Mouse (Mus musculus): ENCODE data around the gene Arhgef3.
A peak's percentile ranks its signal among the peaks of the same experiment; 100 is the strongest.

Gene Arhgef3

DNA sequence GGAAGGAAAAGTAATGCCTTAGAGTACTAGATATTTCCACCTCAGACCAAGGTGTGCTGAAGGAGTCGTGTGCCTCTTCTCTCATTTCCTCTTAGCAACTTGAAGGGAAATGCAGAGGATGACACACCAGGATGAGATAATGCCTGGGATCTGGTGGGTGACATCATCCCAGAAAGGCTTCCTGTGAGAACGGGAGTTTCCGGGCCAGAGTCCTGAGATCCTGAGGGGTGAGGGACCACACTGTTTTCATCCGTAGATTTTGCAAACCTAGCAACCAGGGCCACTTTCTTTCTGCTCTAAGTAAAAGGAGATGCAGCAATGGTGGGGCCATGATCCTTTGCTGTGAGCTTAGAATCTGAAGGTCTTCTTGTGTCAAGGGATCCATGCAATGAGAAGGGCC, 185.0 kb downstream of the Arhgef3 start:
- peak; percentile 39 to 69 for DNase-seq (ENCODE audit: inconsistent age in 2 of 2, low spot score in 1 of 2)

DNA sequence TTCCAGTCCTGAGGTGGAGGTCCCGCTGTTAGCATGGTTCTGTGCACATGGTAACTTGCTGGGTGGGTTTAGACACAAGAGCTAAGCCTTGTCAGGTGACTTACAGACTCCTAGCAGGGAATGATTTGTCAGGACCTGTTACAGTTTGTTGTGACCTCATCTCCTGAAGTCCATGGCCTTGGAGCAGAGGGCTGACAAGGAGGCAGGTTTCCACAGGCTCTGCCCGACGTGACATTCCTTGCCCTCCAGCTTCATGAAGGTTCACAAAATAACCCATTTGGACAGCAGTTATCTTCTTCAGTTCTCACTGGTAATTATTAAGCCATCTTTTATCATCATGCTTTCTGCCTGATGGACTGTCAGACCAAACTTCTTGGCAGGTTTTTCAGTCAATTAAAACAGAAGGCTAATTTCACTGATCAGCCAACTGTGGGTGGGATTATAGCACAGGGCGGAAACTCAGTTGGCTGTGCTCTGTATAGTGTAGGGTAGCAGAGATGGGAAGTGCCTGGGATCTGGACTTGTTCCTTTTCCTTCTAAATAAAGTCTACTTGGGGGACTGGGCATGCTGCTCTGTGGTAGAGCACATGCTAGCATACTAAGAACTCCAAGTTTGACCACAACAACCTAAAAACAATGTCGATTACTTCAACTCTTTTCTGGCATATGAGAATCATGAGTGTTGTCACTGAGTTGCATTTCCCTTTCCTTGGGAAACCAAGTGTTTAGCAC, 187.2 kb downstream of the Arhgef3 start:
- DNase-seq (ENCODE audit: inconsistent age in 2 of 2, low spot score in 1 of 2): peak in 1 of 2 experiments; percentile 65

- DNase-seq (ENCODE audit: inconsistent age in 2 of 2, low spot score in 1 of 2): no peak
These were observed 188.6 kb downstream of the Arhgef3 start for GRCm38 (mm10) chr14:27303294-27303693.

GRCm38 (mm10) chr14:27304408-27304807, 189.7 kb downstream of the Arhgef3 start:
- no peak for DNase-seq (ENCODE audit: inconsistent age in 2 of 2, low spot score in 1 of 2)

DNA sequence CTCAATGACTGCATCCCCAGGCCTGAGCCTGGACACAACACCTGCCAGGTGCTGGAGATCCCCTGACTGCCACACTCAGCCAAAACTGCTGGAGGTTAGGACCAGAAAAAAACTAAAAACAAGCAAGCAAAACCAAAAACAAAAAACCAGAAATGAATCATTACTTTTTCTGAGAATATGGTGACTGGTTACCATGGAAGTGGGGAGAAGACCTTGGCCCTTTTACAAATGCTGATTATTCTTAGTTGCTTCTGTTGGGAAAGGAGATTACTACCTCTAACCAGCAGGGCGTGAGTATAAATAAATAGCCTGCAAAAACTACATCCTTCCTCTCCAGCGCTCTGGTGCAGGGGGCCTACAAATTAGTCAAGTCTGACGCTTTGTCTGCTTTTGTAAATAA, 194.1 kb downstream of the Arhgef3 start:
- DNase-seq (ENCODE audit: inconsistent age in 2 of 2, low spot score in 1 of 2): peak in 1 of 2 experiments; percentile 82

DNA sequence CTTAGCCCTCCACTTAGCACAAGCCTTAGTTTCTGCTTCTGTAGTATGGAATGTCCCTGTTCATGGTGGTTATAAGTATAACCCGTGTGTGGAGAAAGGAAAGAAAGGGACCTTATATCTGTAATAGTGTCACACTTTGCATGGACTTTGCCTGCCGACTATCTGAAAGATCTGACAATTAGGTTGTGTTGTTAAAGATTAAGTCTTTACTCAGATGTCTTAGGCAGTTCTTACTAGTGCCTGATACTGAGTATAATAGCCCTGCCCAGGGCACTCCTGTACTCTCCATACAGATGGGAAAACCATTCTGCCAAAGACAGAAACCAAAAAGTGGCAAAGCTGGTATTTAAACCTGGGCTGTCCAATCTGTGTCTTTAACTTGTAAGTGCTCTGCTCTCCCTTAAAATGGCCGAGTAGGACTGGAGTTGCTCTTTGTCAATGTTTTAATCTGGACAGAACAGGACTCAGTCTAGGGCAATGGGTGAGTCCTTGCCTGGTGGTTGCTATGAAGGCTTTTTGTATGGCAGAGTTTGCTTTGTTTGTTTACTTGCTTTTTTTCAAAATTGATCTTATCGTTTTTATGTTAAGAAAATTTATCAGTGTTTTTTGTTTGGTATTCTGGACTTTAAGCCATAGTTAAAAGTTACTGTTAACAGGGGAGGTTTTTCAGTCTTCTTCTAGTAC, 196.0 kb downstream of the Arhgef3 start:
- no peak for DNase-seq (ENCODE audit: inconsistent age in 2 of 2, low spot score in 1 of 2)

GRCm38 (mm10) chr14:27312380-27312779, 197.7 kb downstream of the Arhgef3 start:
- no peak for DNase-seq (ENCODE audit: inconsistent age in 2 of 2, low spot score in 1 of 2)

GRCm38 (mm10) chr14:27315737-27316136, 201.0 kb downstream of the Arhgef3 start:
- DNase-seq (ENCODE audit: inconsistent age in 2 of 2, low spot score in 1 of 2): no peak

DNA sequence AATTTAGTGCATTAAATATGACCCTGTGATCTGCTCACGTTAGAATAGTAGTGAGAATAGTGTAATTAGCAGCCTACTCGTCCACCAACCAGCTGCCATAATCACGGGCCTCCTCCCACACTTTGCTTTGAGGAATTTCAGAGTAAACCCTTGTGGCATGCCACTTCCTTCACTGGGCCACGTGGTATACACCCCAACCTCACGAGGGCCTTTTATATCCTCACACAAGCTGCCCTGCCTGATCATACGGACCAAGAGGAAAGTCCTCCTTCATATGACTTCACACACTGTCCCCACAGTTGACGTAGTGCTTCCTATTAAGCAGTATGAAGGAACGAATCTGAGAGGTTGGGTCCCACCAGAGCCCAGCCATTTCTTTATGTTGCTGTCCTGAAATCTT, 202.4 kb downstream of the Arhgef3 start:
- no peak for DNase-seq (ENCODE audit: inconsistent age in 2 of 2, low spot score in 1 of 2)

GRCm38 (mm10) chr14:27319386-27319785, 204.7 kb downstream of the Arhgef3 start:
- no peak for DNase-seq (ENCODE audit: inconsistent age in 2 of 2, low spot score in 1 of 2)

GRCm38 (mm10) chr14:27322041-27322440, 207.3 kb downstream of the Arhgef3 start:
- no peak for DNase-seq (ENCODE audit: inconsistent age in 2 of 2, low spot score in 1 of 2)

DNA sequence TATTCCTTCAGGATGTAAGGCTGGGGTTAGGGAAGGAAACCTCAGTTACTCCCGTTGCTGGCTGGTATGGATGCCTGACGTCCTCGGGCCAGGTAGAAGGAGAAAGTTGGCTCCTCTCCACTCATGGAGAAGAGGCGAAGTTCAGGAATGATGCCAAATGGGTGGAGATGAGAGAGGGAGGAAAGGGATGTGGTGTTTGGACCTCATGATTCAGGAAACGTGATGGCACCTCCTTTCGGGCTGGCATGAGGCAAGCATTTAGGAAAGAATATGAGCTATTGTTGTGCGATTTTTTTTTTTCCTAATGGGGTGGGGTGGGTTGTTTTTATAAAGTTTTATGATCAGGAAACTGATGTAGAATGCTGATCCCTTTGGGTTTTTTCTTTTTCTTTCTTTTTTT, 210.0 kb downstream of the Arhgef3 start:
- DNase-seq (ENCODE audit: inconsistent age in 2 of 2, low spot score in 1 of 2): no peak

DNA sequence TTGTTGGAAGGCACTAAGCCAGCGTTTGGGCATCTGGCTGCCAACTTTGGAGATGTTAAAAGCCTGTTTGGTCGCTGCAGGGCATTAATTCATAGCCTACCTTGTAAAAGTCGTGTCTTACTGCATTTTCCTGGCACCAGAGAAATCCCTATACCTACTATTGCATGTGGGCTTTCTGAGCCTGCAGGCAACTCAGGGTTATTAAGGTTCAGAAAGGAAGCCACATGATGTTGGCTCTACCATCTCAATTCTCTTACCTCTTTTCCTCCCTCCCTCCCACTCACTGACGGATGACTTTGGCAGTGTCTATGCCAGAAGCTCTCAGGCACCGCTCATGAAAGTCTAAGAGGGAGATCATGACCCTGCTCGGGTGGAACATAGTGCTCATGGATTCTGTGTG, 210.8 kb downstream of the Arhgef3 start:
- DNase-seq (ENCODE audit: inconsistent age in 2 of 2, low spot score in 1 of 2): no peak

DNA sequence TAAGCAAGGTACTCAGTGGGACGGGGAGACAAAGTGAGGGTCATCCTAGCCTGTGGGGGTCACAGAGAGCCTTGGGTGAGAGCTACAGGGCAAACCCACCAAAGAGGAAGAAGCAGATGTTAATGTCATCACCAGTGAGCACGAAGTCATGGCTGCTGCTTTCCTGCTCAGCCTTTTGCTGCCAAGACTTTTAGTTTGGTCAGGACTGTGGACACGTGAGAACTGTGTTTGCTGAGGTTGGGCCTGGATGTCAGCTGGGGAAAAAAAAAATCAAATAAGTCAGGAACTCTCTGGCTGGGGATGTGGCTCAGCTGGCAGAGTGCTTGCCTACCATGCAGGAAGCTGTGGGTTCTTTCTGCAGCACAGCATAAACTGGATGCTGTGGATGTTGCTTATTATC, 213.2 kb downstream of the Arhgef3 start:
- no peak for DNase-seq (ENCODE audit: inconsistent age in 2 of 2, low spot score in 1 of 2)

DNA sequence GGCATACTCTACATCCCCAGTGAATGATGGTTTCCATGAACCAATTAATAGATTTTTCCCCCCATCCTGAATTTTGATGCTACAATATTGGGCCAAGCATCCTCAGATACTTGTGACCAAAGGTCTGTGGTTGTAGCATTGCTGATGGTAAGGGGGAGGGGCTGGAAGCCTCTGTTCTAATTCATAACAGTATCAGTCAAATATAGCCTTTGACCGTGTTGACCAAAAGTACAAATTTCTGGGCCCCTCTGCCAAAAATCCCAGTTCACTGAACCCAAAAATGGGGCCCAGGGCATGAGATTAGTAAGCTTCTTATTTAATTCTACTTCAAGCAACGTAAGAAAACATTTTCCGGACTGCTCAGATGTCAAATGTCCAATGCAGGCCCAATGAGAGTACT, 214.3 kb downstream of the Arhgef3 start:
- DNase-seq (ENCODE audit: inconsistent age in 2 of 2, low spot score in 1 of 2): no peak

DNA sequence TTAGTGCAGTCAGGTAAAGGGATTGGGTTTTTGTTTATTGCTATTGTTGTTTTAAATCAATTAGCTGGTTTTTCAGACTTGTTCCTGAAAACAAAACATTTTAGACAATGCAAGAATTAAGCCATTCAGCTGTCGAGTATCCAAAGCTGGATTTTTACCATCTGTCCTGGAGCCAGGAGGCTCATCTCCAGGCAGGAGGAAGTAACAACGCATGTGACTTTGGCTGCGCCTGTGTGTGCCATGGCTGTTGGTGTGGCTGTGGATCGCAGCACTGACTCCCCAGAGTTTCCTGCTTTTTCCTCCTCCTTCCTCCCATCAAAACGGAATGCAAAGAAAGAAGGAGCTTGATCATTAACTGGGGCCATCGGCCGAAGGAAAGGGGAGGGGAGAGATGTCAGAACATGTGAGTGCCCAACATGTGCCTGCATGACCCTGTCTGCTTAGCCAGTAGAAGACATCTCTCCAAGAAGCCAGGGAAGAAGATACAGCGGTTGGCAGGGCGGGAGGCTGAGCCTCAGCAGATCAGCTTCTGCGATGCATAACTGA, 216.9 kb downstream of the Arhgef3 start:
- DNase-seq (ENCODE audit: inconsistent age in 2 of 2, low spot score in 1 of 2): no peak

GRCm38 (mm10) chr14:27332359-27332987, 217.8 kb downstream of the Arhgef3 start:
- no peak for DNase-seq (ENCODE audit: inconsistent age in 2 of 2, low spot score in 1 of 2)

- peak; percentile 86 to 96 for DNase-seq (ENCODE audit: inconsistent age in 2 of 2, low spot score in 1 of 2)
These were observed 220.9 kb downstream of the Arhgef3 start for GRCm38 (mm10) chr14:27335331-27336207.

DNA sequence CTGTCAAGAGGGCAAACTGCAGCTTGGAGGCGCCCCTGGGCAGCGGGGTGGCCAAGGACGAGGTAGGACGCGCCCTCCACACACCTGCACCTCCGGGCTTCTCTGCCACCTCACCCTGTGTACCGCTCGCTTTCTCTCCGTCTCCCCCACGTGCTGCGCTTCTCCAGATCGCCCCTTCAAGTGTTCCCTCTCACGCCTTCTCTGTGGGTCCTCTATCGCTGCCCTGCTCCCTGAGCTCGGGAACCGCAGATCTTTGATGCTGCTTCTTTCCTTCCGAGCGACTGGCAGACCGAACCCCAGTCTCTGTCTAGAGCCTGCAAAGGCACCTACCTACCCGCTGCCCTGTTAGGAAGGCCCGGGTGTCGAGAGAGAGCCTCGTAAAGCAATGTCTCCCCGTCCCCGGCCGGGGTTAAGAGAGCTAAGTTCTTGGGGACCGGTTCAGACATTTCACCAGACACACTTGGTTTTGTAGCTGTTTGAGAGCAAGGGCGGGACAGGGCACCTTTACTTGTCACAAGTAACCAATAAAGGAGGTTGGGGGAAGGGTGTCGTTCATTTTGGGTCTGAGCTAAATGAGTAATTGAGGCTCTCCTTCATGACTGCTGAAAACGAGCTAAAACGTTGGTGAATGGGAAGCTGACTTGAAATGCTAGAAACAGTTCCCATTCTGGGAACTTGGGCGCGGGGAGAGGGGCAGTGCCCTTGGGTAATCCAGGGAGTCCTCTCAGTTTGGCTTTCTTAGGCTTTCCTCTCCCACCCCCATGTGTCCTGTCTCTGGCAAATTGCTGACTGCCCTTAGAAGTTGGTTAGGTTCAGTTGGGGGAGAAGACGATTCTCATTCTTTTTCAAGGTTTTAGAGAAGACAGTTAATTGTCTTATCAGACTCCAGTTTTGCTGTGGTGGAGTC, 221.8 kb downstream of the Arhgef3 start:
- peak in 1 of 2 experiments; percentile 81 for DNase-seq (ENCODE audit: inconsistent age in 2 of 2, low spot score in 1 of 2)

- DNase-seq (ENCODE audit: inconsistent age in 2 of 2, low spot score in 1 of 2): no peak
These were observed 222.5 kb downstream of the Arhgef3 start for GRCm38 (mm10) chr14:27337156-27337555.
